ENCODE assay signal across 22 mouse cellular contexts in the genomic region with DNA sequence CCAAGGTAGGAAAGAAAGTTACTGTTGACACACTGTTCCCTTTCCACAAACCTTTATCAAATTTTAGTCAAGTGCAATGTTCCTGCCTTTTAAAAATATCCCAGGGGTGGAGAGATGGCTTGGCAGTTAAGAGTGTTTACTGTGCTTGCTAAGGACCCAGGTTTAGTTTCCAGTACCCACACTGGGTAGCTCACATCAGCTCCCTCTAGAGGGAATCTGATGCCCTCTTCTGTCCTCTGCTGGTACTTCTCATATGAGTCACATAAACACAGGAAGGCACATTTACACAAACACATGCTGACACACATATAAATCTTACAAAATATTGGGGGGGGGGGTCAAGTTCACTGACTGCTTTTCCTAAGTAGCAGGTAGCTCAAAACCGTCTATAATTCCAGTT. TPM values are rescaled to one million over a fixed set of nuclear protein-coding genes. Genes with fewer than 3 reads are reported as not detected.
A peak's percentile ranks its signal among the peaks of the same experiment; 100 is the strongest.
DNase-seq lines count a peak whose midpoint lies in the region; ATAC-seq and TF ChIP-seq lines count a peak whose summit lies in the region.
"Had no signal": no experiment of that assay in that cellular context is flagged by ENCODE, and none has a peak within 500 bp of the region (broad histone marks: within the 10 kb centered on the region; RNA-seq: fewer than 3 reads in every experiment).

No protein-coding gene starts in this region.

- ATAC-seq in heart, postnatal 0 days (ENCODE audit: insufficient read depth, low read depth), result no peak
- no peak for ATAC-seq in heart, embryonic 11.5 days (replicated peaks; ENCODE audit: insufficient number of reproducible peaks, low FRiP score, low TSS enrichment)
- ATAC-seq: forebrain, embryonic 16.5 days; inflammation-experienced regulatory T-cells, adult 6 months had no signal

- DNase-seq in heart, postnatal 0 days (ENCODE audit: low spot score), result no peak
- DNase-seq in lung, postnatal 36 days, result peak; percentile 34
- no peak for DNase-seq in lung, postnatal 10 days
- DNase-seq in MEL-GATA-1-ER (ENCODE audit: extremely low read depth, low read depth), result peak; percentile 26
- peak; percentile 21 for DNase-seq in naive thymus-derived CD4-positive, alpha-beta T cell, adult 2 months (ENCODE audit: low read depth)
- DNase-seq in adrenal gland, postnatal 14 days, result no peak
- no peak for DNase-seq in urinary bladder, adult 18-20 months (ENCODE audit: low spot score in 2 of 2)
- DNase-seq: adrenal gland, postnatal 25 days; cerebellum, adult 9-11 months; gastrocnemius, postnatal 10 days; heart, postnatal 4 days; lung, postnatal 14 days; right cerebral cortex, postnatal 14 days; thymus, adult 18-20 months had no signal

- H3K4me1 ChIP-seq in heart, postnatal 0 days (ENCODE audit: control insufficient read depth, insufficient read depth), result no peaks in the 10 kb centered on the region
- H3K4me1 ChIP-seq in heart, embryonic 11.5 days (ENCODE audit: control insufficient read depth, insufficient read depth, low read length), result no peaks in the 10 kb centered on the region
- H3K4me1 ChIP-seq: embryonic facial prominence, embryonic 10.5 days; heart, embryonic 10.5 days; limb, embryonic 13.5 days; midbrain, embryonic 12.5 days had no signal

- H3K9me3 ChIP-seq in heart, postnatal 0 days (replicated peaks; ENCODE audit: control insufficient read depth, low read length), result no peaks in the 10 kb centered on the region
- H3K9me3 ChIP-seq in heart, embryonic 11.5 days (replicated peaks; ENCODE audit: control insufficient read depth, low read length), result no peaks in the 10 kb centered on the region
- H3K9me3 ChIP-seq: embryonic facial prominence, embryonic 10.5 days; heart, embryonic 10.5 days; limb, embryonic 13.5 days; midbrain, embryonic 12.5 days had no signal

- no peak overlapping the region for H3K4me3 ChIP-seq in heart, postnatal 0 days (ENCODE audit: low read depth, low read length)
- H3K4me3 ChIP-seq in heart, embryonic 11.5 days (ENCODE audit: low read depth, low read length), result no peak overlapping the region
- H3K4me3 ChIP-seq: embryonic facial prominence, embryonic 10.5 days; erythroblast, embryonic 14.5 days; heart, embryonic 10.5 days; limb, embryonic 13.5 days; midbrain, embryonic 12.5 days had no signal

- 40% methylated on average over 1 of the region's 1 CpGs for WGBS in heart, postnatal 0 days
- 50% methylated on average over 1 of the region's 1 CpGs for WGBS in heart, embryonic 11.5 days (ENCODE audit: insufficient replicate concordance)

- H3K27me3 ChIP-seq in heart, postnatal 0 days (ENCODE audit: control insufficient read depth, insufficient read depth, low read length), result no peaks in the 10 kb centered on the region
- no peaks in the 10 kb centered on the region for H3K27me3 ChIP-seq in heart, embryonic 11.5 days (ENCODE audit: control insufficient read depth, insufficient read depth, low read length)
- H3K27me3 ChIP-seq: limb, embryonic 13.5 days; midbrain, embryonic 12.5 days had no signal

- H3K9ac ChIP-seq in heart, postnatal 0 days (replicated peaks; ENCODE audit: low read depth, low read length), result no peak overlapping the region
- no peak overlapping the region for H3K9ac ChIP-seq in heart, embryonic 11.5 days (ENCODE audit: low read depth, low read length)
- H3K9ac ChIP-seq: limb, embryonic 13.5 days; midbrain, embryonic 12.5 days had no signal

- no peak for TF ChIP-seq EP300 in heart, postnatal 0 days (IDR thresholded peaks at IDR 0.05; ENCODE audit: low read depth)

- H3K36me3 ChIP-seq in heart, postnatal 0 days (replicated peaks; ENCODE audit: control insufficient read depth, insufficient read depth, low read length), result no peaks in the 10 kb centered on the region
- no peaks in the 10 kb centered on the region for H3K36me3 ChIP-seq in heart, embryonic 11.5 days (ENCODE audit: control insufficient read depth, insufficient read depth, low read length)

- H3K27ac ChIP-seq in heart, postnatal 0 days (ENCODE audit: low read depth), result no peak overlapping the region
- H3K27ac ChIP-seq in heart, embryonic 11.5 days (ENCODE audit: low read depth, low read length), result no peak overlapping the region
- H3K27ac ChIP-seq: embryonic facial prominence, embryonic 10.5 days; heart, embryonic 10.5 days; limb, embryonic 13.5 days; midbrain, embryonic 12.5 days had no signal

- H3K4me2 ChIP-seq in heart, postnatal 0 days (ENCODE audit: low read depth, low read length), result no peak overlapping the region
- H3K4me2 ChIP-seq in heart, embryonic 11.5 days, result no peak overlapping the region
- H3K4me2 ChIP-seq: limb, embryonic 13.5 days; midbrain, embryonic 12.5 days had no signal

- peak; percentile 15; the same call in 1 of the 2 replicates for TF ChIP-seq CTCF in heart, postnatal 0 days (IDR thresholded peaks at IDR 0.05; ENCODE audit: low read depth)

RNA-seq across cellular contexts. Expression of gene Ttc9b, which starts 9.2 kb away (rescaled TPM):
- not detected in 2 replicates for total RNA-seq in heart, postnatal 0 days (2014; rRNA removed; ENCODE audit: low replicate concordance)
- not detected in 2 replicates for polyA plus RNA-seq in heart, postnatal 0 days (2015; fragmentation: Nextera tagmentation; extraction: Ambion mirVana)
- polyA plus RNA-seq in heart, embryonic 11.5 days (2014; fragmentation: Nextera tagmentation; extraction: Ambion mirVana), result not detected in 2 replicates
- 0.26 and 0.83 TPM in 2 replicates for total RNA-seq in adrenal gland, postnatal 14 days (2021)
- total RNA-seq: adrenal gland, postnatal 25 days; heart, postnatal 4 days had no signal
- polyA plus RNA-seq: erythroblast, embryonic 14.5 days; heart, embryonic 10.5 days; inflammation-experienced regulatory T-cells, adult 6 months had no signal

RNA-seq across cellular contexts. Expression of gene Map3k10, which starts 29.9 kb away (rescaled TPM):
- total RNA-seq in heart, postnatal 0 days (2014; rRNA removed; ENCODE audit: low replicate concordance), result 18.4 and 23.2 TPM in 2 replicates
- polyA plus RNA-seq in heart, postnatal 0 days (2015; fragmentation: Nextera tagmentation; extraction: Ambion mirVana), result 2.5 and 3.0 TPM in 2 replicates
- polyA plus RNA-seq in heart, embryonic 11.5 days (2014; fragmentation: Nextera tagmentation; extraction: Ambion mirVana), result 3.0 and 3.6 TPM in 2 replicates
- 25.3 and 29.6 TPM in 2 replicates for total RNA-seq in adrenal gland, postnatal 14 days (2021)

RNA-seq across cellular contexts. Expression of gene Zfp607b, which starts 44.7 kb away (rescaled TPM):
- 1.4 and 2.5 TPM in 2 replicates for total RNA-seq in heart, postnatal 0 days (2014; rRNA removed; ENCODE audit: low replicate concordance)
- polyA plus RNA-seq in heart, postnatal 0 days (2015; fragmentation: Nextera tagmentation; extraction: Ambion mirVana), result 2.1 and 2.4 TPM in 2 replicates
- polyA plus RNA-seq in heart, embryonic 11.5 days (2014; fragmentation: Nextera tagmentation; extraction: Ambion mirVana), result 1.7 and 3.1 TPM in 2 replicates
- total RNA-seq in adrenal gland, postnatal 14 days (2021), result 1.6 and 2.6 TPM in 2 replicates
- polyA plus RNA-seq: erythroblast, embryonic 14.5 days had no signal

RNA-seq across cellular contexts. Expression of gene Akt2, which starts 53.1 kb away (rescaled TPM):
- 129 and 138 TPM in 2 replicates for total RNA-seq in heart, postnatal 0 days (2014; rRNA removed; ENCODE audit: low replicate concordance)
- 74.0 and 80.5 TPM in 2 replicates for polyA plus RNA-seq in heart, postnatal 0 days (2015; fragmentation: Nextera tagmentation; extraction: Ambion mirVana)
- 72.1 and 78.0 TPM in 2 replicates for polyA plus RNA-seq in heart, embryonic 11.5 days (2014; fragmentation: Nextera tagmentation; extraction: Ambion mirVana)
- 197 and 255 TPM in 2 replicates for total RNA-seq in adrenal gland, postnatal 14 days (2021)

Comparison
In these comparisons a context has a peak if more than half of its experiments do, and no peak if none do; other contexts are left out.
1. DNase-seq: peak in lung, postnatal 36 days (single experiment), MEL-GATA-1-ER (single experiment) and naive thymus-derived CD4-positive, alpha-beta T cell, adult 2 months (single experiment); none in heart, postnatal 0 days (single experiment), lung, postnatal 10 days (single experiment), adrenal gland, postnatal 14 days (single experiment) and urinary bladder, adult 18-20 months (0 of 2).